Mouse (Mus musculus) lung, adult 2 months (tissue): ENCODE results near the gene Rbm44.

Experiments used
- CTCF ChIP-seq: fragments of 200-500 bp; IDR thresholded peaks from 2 replicates; pipeline ENCODE4 v1.5.1; 2011; ENCODE audit warnings: mild to moderate bottlenecking, low read length, control low read depth; ENCODE audit not compliant: insufficient read depth
- POLR2A ChIP-seq: fragments of 200-500 bp; IDR thresholded peaks from 2 replicates; pipeline ENCODE4 v1.6.1; 2011; ENCODE audit warnings: low read depth, mild to moderate bottlenecking, control low read depth, low read length, borderline replicate concordance; ENCODE audit errors: extremely low read depth

- TF ChIP-seq POLR2A = no peak
- no peak for TF ChIP-seq CTCF
Measured at GRCm38 (mm10) chr1:91206336-91206735, 61.4 kb downstream of the Rbm44 start.
